Mouse (Mus musculus) hindbrain, embryonic 15.5 days (tissue): ENCODE measurements around the gene Stac2. TPM values are rescaled to one million over a fixed set of nuclear protein-coding genes. Genes with fewer than 3 reads are reported as not detected.

ENCODE experiments used
- ATAC-seq: fragments of 200-750 bp; cut with Nextera tagmentation; 2 replicates; pipeline ENCODE4 v1.8.0; 2017; ENCODE audit warnings: low read depth, moderate number of reproducible peaks, moderate TSS enrichment; ENCODE audit not compliant: low FRiP score
- H3K27ac ChIP-seq: fragments of 300-500 bp; sonication (generic); replicated peaks from 2 replicates; pipeline ENCODE4 v1.5.1; 2015; ENCODE audit warnings: mild to moderate bottlenecking, inconsistent platforms
- H3K27me3 ChIP-seq: fragments of 300-500 bp; sonication (generic); 2 replicates; pipeline ENCODE4 v1.6.1; 2015; ENCODE audit warnings: control low read depth, inconsistent platforms
- H3K36me3 ChIP-seq: fragments of 300-500 bp; sonication (generic); 2 replicates; pipeline ENCODE4 v1.6.1; 2015; ENCODE audit warnings: control low read depth, inconsistent platforms
- H3K4me1 ChIP-seq: fragments of 300-500 bp; sonication (generic); replicated peaks from 2 replicates; pipeline ENCODE4 v1.6.1; 2015; ENCODE audit warnings: control low read depth, inconsistent platforms
- H3K4me2 ChIP-seq: fragments of 300-500 bp; sonication (generic); 2 replicates; pipeline ENCODE4 v1.6.1; 2015; ENCODE audit warnings: moderate library complexity, mild to moderate bottlenecking, inconsistent platforms
- H3K4me3 ChIP-seq: fragments of 300-500 bp; sonication (generic); 2 replicates; pipeline ENCODE4 v1.5.1; 2015; ENCODE audit warnings: mild to moderate bottlenecking, inconsistent platforms
- H3K9ac ChIP-seq: fragments of 300-500 bp; sonication (generic); 2 replicates; pipeline ENCODE4 v1.6.1; 2015; ENCODE audit warnings: inconsistent platforms
- H3K9me3 ChIP-seq: fragments of 300-500 bp; sonication (generic); 2 replicates; pipeline ENCODE4 v1.6.1; 2016; ENCODE audit warnings: control low read depth, inconsistent platforms
- WGBS: fragments of 180-500 bp; shearing (Covaris S2); methylation state at CpG from one replicate; pipeline ENCODE4 v1.1.7; 2015; 5-methylcytosine and 5-hydroxymethylcytosine counted together
- polyA plus RNA-seq: library from polyadenylated mRNA; unstranded; fragments of >200 nt; fragmentation: Nextera tagmentation; extraction: Ambion mirVana; gene quantifications from 2 replicates; pipeline ENCODE4 v1.2.1, GENCODE M21; 2015

Stac2 gene
- polyA plus RNA-seq, 1 experiment from 2014 or later: 9.7 TPM

GRCm38 (mm10) chr11:98002627-98003026 lies 50.6 kb downstream of the Stac2 start:
- Histone ChIP-seq H3K36me3 (peaks cover 31% of the 10 kb centered on the region), H3K4me3 (no peak overlapping the region), H3K27me3 (no peaks in the 10 kb centered on the region), H3K4me2 (no peak overlapping the region; the same call in 1 of the 2 replicates), H3K4me1 (peaks cover 24% of the 10 kb centered on the region), H3K9me3 (no peaks in the 10 kb centered on the region), H3K9ac (no peak overlapping the region), H3K27ac (no peak overlapping the region)
- WGBS: 17% methylated on average over 12 of the region's 12 CpGs
- ATAC-seq: no peak

GRCm38 (mm10) chr11:98001986-98002385 lies 51.3 kb downstream of the Stac2 start:
- Histone ChIP-seq H3K27me3 (no peaks in the 10 kb centered on the region), H3K4me3 (no peak overlapping the region), H3K9me3 (no peaks in the 10 kb centered on the region), H3K4me2 (no peak overlapping the region), H3K36me3 (peaks cover 26% of the 10 kb centered on the region), H3K4me1 (peaks cover 24% of the 10 kb centered on the region), H3K27ac (no peak overlapping the region), H3K9ac (no peak overlapping the region)
- WGBS: 62% methylated on average over 6 of the region's 6 CpGs
- no peak for ATAC-seq

GRCm38 (mm10) chr11:98001351-98001824 lies 51.9 kb downstream of the Stac2 start:
- Histone ChIP-seq H3K27ac (no peak overlapping the region), H3K9ac (no peak overlapping the region), H3K4me2 (no peak overlapping the region), H3K4me3 (no peak overlapping the region), H3K27me3 (no peaks in the 10 kb centered on the region), H3K9me3 (no peaks in the 10 kb centered on the region), H3K4me1 (peaks cover 24% of the 10 kb centered on the region), H3K36me3 (peaks cover 23% of the 10 kb centered on the region)
- WGBS: 44% methylated on average over 11 of the region's 11 CpGs
- no peak for ATAC-seq

GRCm38 (mm10) chr11:98000378-98001140 lies 52.7 kb downstream of the Stac2 start:
- no peak overlapping the region for H3K9ac ChIP-seq
- H3K4me3 ChIP-seq: no peak overlapping the region
- WGBS: 47% methylated on average over 7 of the region's 7 CpGs
- peaks cover 27% of the 10 kb centered on the region for H3K4me1 ChIP-seq
- no peak overlapping the region for H3K4me2 ChIP-seq
- no peak for ATAC-seq
- peaks cover 21% of the 10 kb centered on the region for H3K36me3 ChIP-seq
- H3K27ac ChIP-seq: no peak overlapping the region
- no peaks in the 10 kb centered on the region for H3K9me3 ChIP-seq
- no peaks in the 10 kb centered on the region for H3K27me3 ChIP-seq

- peaks cover under 1% of the 10 kb centered on the region; the same call in 1 of the 2 replicates for H3K27me3 ChIP-seq
- H3K4me1 ChIP-seq: peaks cover 36% of the 10 kb centered on the region
- no peak overlapping the region for H3K4me2 ChIP-seq
- ATAC-seq: no peak
- H3K4me3 ChIP-seq: no peak overlapping the region
- H3K36me3 ChIP-seq: peaks cover 14% of the 10 kb centered on the region
- H3K27ac ChIP-seq: no peak overlapping the region
- H3K9ac ChIP-seq: no peak overlapping the region
- no peaks in the 10 kb centered on the region for H3K9me3 ChIP-seq
- WGBS: 62% methylated on average over 5 of the region's 5 CpGs
Observed at GRCm38 (mm10) chr11:97999748-98000147, 53.5 kb downstream of the Stac2 start.

GRCm38 (mm10) chr11:97998898-97999608 lies 54.2 kb downstream of the Stac2 start:
- no peak overlapping the region for H3K9ac ChIP-seq
- H3K9me3 ChIP-seq: no peaks in the 10 kb centered on the region
- H3K4me2 ChIP-seq: no peak overlapping the region
- H3K27ac ChIP-seq: no peak overlapping the region
- ATAC-seq: no peak
- peaks cover 7% of the 10 kb centered on the region; the same call in 1 of the 2 replicates for H3K27me3 ChIP-seq
- H3K4me3 ChIP-seq: no peak overlapping the region
- whole genome bisulfite sequencing: 73% methylated on average over 7 of the region's 7 CpGs
- H3K36me3 ChIP-seq: peaks cover 7% of the 10 kb centered on the region
- peaks cover 40% of the 10 kb centered on the region for H3K4me1 ChIP-seq

- Histone ChIP-seq H3K4me3 (no peak overlapping the region), H3K36me3 (peaks cover 5% of the 10 kb centered on the region; the same call in 1 of the 2 replicates), H3K9ac (no peak overlapping the region), H3K27me3 (peaks cover 7% of the 10 kb centered on the region; the same call in 1 of the 2 replicates), H3K4me1 (peaks cover 33% of the 10 kb centered on the region), H3K4me2 (no peak overlapping the region), H3K9me3 (no peaks in the 10 kb centered on the region), H3K27ac (no peak overlapping the region)
- WGBS: 87% methylated on average over 11 of the region's 11 CpGs
- ATAC-seq: no peak
Observed at GRCm38 (mm10) chr11:97998074-97998793, 55.0 kb downstream of the Stac2 start.

GRCm38 (mm10) chr11:97997387-97997960 lies 55.8 kb downstream of the Stac2 start:
- H3K27ac ChIP-seq: no peak overlapping the region
- peaks cover 7% of the 10 kb centered on the region; the same call in 1 of the 2 replicates for H3K27me3 ChIP-seq
- 72% methylated on average over 8 of the region's 8 CpGs for WGBS
- no peaks in the 10 kb centered on the region for H3K36me3 ChIP-seq
- H3K9ac ChIP-seq: no peak overlapping the region
- H3K9me3 ChIP-seq: no peaks in the 10 kb centered on the region
- H3K4me3 ChIP-seq: no peak overlapping the region
- no peak for ATAC-seq
- H3K4me1 ChIP-seq: peaks cover 26% of the 10 kb centered on the region
- no peak overlapping the region for H3K4me2 ChIP-seq

- Histone ChIP-seq H3K9me3 (no peaks in the 10 kb centered on the region), H3K36me3 (no peaks in the 10 kb centered on the region), H3K4me1 (peaks cover 26% of the 10 kb centered on the region), H3K27ac (no peak overlapping the region), H3K4me2 (no peak overlapping the region), H3K27me3 (peaks cover 7% of the 10 kb centered on the region; the same call in 1 of the 2 replicates), H3K4me3 (no peak overlapping the region), H3K9ac (no peak overlapping the region)
- WGBS: 77% methylated on average over 1 of the region's 1 CpGs
- no peak for ATAC-seq
Observed at GRCm38 (mm10) chr11:97996691-97997090, 56.6 kb downstream of the Stac2 start.

GRCm38 (mm10) chr11:97995564-97996288 lies 57.5 kb downstream of the Stac2 start, which contains the start of gene Arl5c:
TSS of gene Arl5c (minus strand) at chr11:97996181.
- Histone ChIP-seq H3K4me2 (peak within 1 kb of the TSS; percentile 84), H3K9me3 (no peaks in the 10 kb centered on the region), H3K27me3 (peaks cover 7% of the 10 kb centered on the region; the same call in 1 of the 2 replicates), H3K9ac (peak within 1 kb of the TSS; percentile 31), H3K4me1 (peaks cover 22% of the 10 kb centered on the region), H3K36me3 (no peaks in the 10 kb centered on the region), H3K4me3 (peak within 1 kb of the TSS; percentile 41), H3K27ac (no peak within 1 kb of the TSS)
- WGBS: 1% methylated on average over 26 of the region's 26 CpGs
- ATAC-seq: peak; percentile 61
